Mouse (Mus musculus) bone marrow, adult 2 months (tissue): Measurements from ENCODE around the gene Kif5c.

Experiments
- CTCF ChIP-seq: fragments of 200-500 bp; IDR thresholded peaks from 2 replicates; pipeline ENCODE4 v1.5.1; 2011; ENCODE audit warnings: low read length, control low read depth; ENCODE audit not compliant: control insufficient read depth, insufficient read depth
- POLR2A ChIP-seq: fragments of 200-500 bp; IDR thresholded peaks from 2 replicates; pipeline ENCODE4 v1.6.1; 2011; ENCODE audit warnings: low read depth, mild to moderate bottlenecking, control low read depth, low read length, borderline replicate concordance; ENCODE audit not compliant: control insufficient read depth

- TF ChIP-seq POLR2A (no peak), CTCF (no peak)
Observed at GRCm38 (mm10) chr2:49676020-49676419, 56.9 kb downstream of the Kif5c start.
